Mouse (Mus musculus) intestine, embryonic 14.5 days (tissue): Measurements from ENCODE around the gene Camta1. TPM values are rescaled to one million over a fixed set of nuclear protein-coding genes. Genes with fewer than 3 reads are reported as not detected.

Experiments used
- ATAC-seq: fragments of 200-750 bp; cut with Nextera tagmentation; replicated peaks from 2 replicates; pipeline ENCODE4 v1.8.0; 2017; ENCODE audit warnings: low read depth, moderate number of reproducible peaks, moderate TSS enrichment, moderate library complexity; ENCODE audit not compliant: low FRiP score, low TSS enrichment
- DNase-seq: peaks from one replicate; pipeline ENCODE4 v3.0.0-alpha.2; 2018; ENCODE audit warnings: low spot score
- H3K27ac ChIP-seq: fragments of 300-500 bp; sonication (generic); 2 replicates; pipeline ENCODE4 v1.5.1; 2014; ENCODE audit warnings: low read depth, mild to moderate bottlenecking, control low read depth
- H3K27me3 ChIP-seq: fragments of 300-500 bp; sonication (generic); replicated peaks from 2 replicates; pipeline ENCODE4 v1.6.1; 2014; ENCODE audit warnings: low read length, control low read depth; ENCODE audit not compliant: control insufficient read depth, insufficient read depth
- H3K36me3 ChIP-seq: fragments of 300-500 bp; sonication (generic); 2 replicates; pipeline ENCODE4 v1.6.1; 2014; ENCODE audit warnings: low read length, control low read depth; ENCODE audit not compliant: control insufficient read depth, insufficient read depth
- H3K4me1 ChIP-seq: fragments of 300-500 bp; sonication (generic); replicated peaks from 2 replicates; pipeline ENCODE4 v1.6.1; 2014; ENCODE audit warnings: low read length, control low read depth, mixed read lengths; ENCODE audit not compliant: control insufficient read depth, insufficient read depth
- H3K4me2 ChIP-seq: fragments of 300-500 bp; sonication (generic); 2 replicates; pipeline ENCODE4 v1.6.1; 2014; ENCODE audit warnings: low read length
- H3K4me3 ChIP-seq: fragments of 300-500 bp; sonication (generic); 2 replicates; pipeline ENCODE4 v1.5.1; 2014; ENCODE audit warnings: low read depth, low read length, control low read depth, mixed read lengths
- H3K9ac ChIP-seq: fragments of 300-500 bp; sonication (generic); 2 replicates; pipeline ENCODE4 v1.6.1; 2014; ENCODE audit warnings: mild to moderate bottlenecking, low read length
- H3K9me3 ChIP-seq: fragments of 300-500 bp; sonication (generic); 2 replicates; pipeline ENCODE4 v1.6.1; 2016; ENCODE audit warnings: low read length, control low read depth; ENCODE audit not compliant: control insufficient read depth
- WGBS: fragments of 180-500 bp; shearing (Covaris S2); extraction: QIAGEN DNeasy Blood & Tissue Kit; methylation state at CpG from one replicate; pipeline ENCODE4 v1.1.7; 2014; 5-methylcytosine and 5-hydroxymethylcytosine counted together
- polyA plus RNA-seq: library from polyadenylated mRNA; unstranded; fragments of >200 nt; fragmentation: Nextera tagmentation; extraction: Ambion mirVana; gene quantifications from 2 replicates; pipeline ENCODE4 v1.2.1, GENCODE M21; 2014

Camta1 gene
- polyA plus RNA-seq, 1 experiment from 2014 or later = 88.1 TPM

GRCm38 (mm10) chr4:151057347-151058321, 804.0 kb downstream of the Camta1 start, which contains the start of gene Vamp3:
Gene Vamp3 (minus strand): TSS chr4:151057963.
- Histone ChIP-seq H3K27ac (peak within 1 kb of the TSS; percentile 92), H3K4me1 (no peaks in the 10 kb centered on the region), H3K4me2 (peak within 1 kb of the TSS; percentile 60), H3K36me3 (peaks cover 15% of the 10 kb centered on the region), H3K9me3 (peaks cover 10% of the 10 kb centered on the region; the same call in 1 of the 2 replicates), H3K4me3 (peak within 1 kb of the TSS; percentile 88), H3K27me3 (no peaks in the 10 kb centered on the region), H3K9ac (peak within 1 kb of the TSS; percentile 93)
- ATAC-seq (peak; percentile 98), DNase-seq (peak; percentile 99)
- WGBS = under 1% methylated on average over 108 of the region's 114 CpGs

DNA sequence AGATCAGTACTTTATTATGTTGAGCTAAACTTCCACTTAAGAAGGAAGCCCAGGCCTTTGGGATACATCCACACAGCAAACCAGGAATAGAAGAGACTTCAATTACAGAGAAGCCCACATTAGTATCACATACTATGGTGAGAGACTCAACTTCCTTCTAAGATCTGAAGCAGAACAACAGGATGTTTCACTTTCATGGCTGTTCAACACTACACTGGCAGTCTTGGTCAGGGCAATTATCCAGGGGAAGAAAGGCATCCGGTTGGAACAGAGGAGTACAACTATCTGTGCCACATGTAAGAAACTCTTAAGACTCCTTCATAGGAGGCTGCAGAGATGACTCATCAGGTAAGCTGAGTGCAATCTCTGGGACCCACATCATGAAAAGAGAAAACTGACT, 810.5 kb downstream of the Camta1 start:
- no peak overlapping the region for H3K4me2 ChIP-seq
- no peaks in the 10 kb centered on the region for H3K9me3 ChIP-seq
- no peaks in the 10 kb centered on the region for H3K27me3 ChIP-seq
- no peak overlapping the region for H3K27ac ChIP-seq
- WGBS = 92% methylated on average over 1 of the region's 1 CpGs
- no peak overlapping the region for H3K4me3 ChIP-seq
- ATAC-seq = no peak
- peaks cover 58% of the 10 kb centered on the region for H3K36me3 ChIP-seq
- no peak overlapping the region for H3K9ac ChIP-seq
- H3K4me1 ChIP-seq = no peaks in the 10 kb centered on the region
- DNase-seq = no peak

DNA sequence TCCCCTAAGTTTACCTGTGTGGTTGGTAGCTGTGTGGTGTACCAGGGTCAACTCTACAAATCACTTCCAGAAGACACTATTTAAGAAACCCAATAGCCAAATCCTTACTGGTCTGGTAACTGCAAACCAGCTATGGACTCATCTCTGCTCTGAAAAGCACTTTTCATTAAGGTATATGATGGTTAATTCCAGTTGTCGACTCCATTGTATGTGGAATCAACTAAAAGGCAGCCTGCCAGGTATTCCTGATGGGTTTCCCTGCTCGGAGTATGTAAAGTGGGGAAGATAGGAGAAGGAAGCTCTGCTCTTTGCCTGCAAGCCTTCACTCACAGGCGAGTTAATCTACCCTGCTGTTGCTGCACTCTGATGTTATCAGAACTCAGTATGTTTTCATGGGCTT, 815.2 kb downstream of the Camta1 start:
- no peak for ATAC-seq
- WGBS = 86% methylated on average over 3 of the region's 3 CpGs

DNA sequence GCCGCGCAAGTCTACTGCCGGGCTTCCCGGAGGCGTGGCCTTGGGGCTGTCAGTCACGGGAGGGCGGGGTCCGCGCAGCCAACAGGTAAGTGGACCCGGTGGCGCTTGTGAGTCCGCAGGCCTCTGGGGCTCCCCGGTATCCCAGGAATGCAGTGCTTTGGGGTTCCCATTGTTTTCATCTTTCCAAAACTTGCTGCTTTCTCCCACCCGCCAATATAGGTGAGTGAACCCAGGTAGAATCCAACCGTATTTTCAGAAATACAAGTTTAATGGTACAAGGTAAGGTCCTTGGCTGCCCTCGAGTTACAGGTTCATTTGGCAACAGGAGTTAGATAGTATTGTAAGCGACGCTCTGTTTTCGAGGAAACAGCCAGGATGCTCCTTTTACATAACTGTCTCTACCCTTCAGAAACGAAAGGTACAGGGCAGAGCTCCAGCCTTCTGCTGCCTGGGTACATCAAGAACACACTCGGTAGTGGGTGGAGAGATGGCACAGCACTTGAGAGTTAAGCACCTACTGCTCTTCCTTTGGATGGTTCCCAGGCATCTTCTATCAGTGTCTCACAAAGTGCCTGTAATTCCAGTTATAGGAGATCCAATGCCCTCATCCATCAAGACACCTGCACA, 816.6 kb downstream of the Camta1 start:
- Histone ChIP-seq H3K27ac (no peak overlapping the region), H3K36me3 (peaks cover 27% of the 10 kb centered on the region), H3K9ac (peak overlapping the region; percentile 27), H3K9me3 (no peaks in the 10 kb centered on the region), H3K4me3 (peak overlapping the region; percentile 58), H3K4me1 (peaks cover 3% of the 10 kb centered on the region; the same call in 1 of the 2 replicates), H3K4me2 (peak overlapping the region; percentile 98), H3K27me3 (no peaks in the 10 kb centered on the region)
- ATAC-seq (no peak), DNase-seq (no peak)
- WGBS = 3% methylated on average over 21 of the region's 21 CpGs

More for the DNA sequence above, 815.2 kb downstream of the Camta1 start:
- Histone ChIP-seq H3K36me3 (peaks cover 35% of the 10 kb centered on the region), H3K4me1 (peaks cover 3% of the 10 kb centered on the region; the same call in 1 of the 2 replicates), H3K27me3 (no peaks in the 10 kb centered on the region), H3K4me2 (no peak overlapping the region), H3K9me3 (no peaks in the 10 kb centered on the region), H3K9ac (no peak overlapping the region), H3K27ac (no peak overlapping the region), H3K4me3 (no peak overlapping the region)
- no peak for DNase-seq

DNA sequence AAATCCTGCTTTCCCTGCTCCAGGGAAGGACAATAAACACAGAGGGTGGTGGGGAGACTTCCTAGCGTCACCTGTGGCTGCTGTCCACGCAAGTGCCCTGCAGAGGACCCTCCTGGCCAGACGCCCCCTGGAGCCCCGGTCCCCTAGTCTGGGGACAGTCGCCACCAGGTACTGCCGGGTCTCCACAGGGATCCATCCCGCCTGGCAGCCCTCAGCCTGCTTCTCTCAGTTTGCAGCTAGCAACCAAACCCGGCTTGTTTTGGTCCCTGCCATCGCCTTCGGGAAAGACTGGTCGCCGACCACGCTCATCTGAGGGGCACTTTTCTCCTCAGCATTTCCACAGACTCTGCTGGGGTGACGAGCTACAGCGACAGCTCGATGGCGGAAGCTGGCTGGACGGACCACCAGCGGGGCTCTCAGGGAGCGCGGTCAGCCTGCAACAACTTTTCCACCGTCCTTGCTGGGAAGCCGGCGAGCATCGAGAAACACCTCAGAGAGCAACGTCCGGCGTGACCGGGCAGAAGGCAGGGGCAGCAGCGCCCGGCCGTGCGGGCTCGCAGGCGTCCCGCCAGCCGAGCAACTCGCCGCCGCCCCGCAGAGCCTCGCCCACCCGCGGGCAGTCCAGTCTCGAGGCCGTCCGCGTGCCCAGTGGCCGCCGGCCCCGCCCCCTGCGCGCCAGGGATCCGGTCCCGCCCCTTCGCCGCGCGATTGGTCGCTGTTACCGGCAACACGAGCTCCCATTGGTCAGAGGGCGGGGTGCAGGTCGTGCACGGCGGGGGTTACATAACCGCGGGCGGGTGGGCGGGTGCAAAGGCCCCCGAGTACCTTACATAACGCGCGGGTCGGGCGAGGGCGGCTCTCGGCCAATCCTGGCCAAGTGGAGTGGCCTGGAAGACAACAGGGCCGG, 817.4 kb downstream of the Camta1 start, which contains the start of gene Per3:
Gene Per3 (minus strand): TSS at position 629 of the 907 bp plus-strand sequence.
- H3K4me2 ChIP-seq = peak within 1 kb of the TSS; percentile 98
- under 1% methylated on average over 72 of the region's 79 CpGs for WGBS
- peak within 1 kb of the TSS; percentile 60 for H3K9ac ChIP-seq
- H3K36me3 ChIP-seq = peaks cover 19% of the 10 kb centered on the region
- peak within 1 kb of the TSS; percentile 58 for H3K4me3 ChIP-seq
- H3K27ac ChIP-seq = no peak within 1 kb of the TSS; the same call in 1 of the 2 replicates
- H3K4me1 ChIP-seq = peaks cover 3% of the 10 kb centered on the region; the same call in 1 of the 2 replicates
- DNase-seq (peak; percentile 97), ATAC-seq (peak; percentile 98)
- no peaks in the 10 kb centered on the region for H3K27me3 ChIP-seq
- H3K9me3 ChIP-seq = no peaks in the 10 kb centered on the region

DNA sequence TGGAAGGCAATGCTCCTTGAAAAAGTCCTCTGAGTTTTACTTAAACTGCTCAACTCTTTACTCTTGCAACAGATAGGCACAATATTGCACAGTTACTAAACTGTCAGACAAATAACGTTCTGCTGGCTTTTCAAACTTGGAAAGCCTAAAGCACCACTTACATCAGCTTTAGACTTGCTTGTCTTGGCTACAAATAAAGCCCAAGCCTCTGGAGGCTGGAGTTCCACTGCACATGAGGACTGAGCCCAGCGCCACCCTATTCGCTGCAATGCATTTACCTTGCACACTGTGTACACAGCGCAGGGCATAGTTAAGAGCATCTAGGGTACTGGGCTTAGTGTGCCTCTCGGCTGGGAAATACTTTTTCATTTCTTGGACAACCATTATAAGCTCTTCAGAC, 818.4 kb downstream of the Camta1 start:
- Histone ChIP-seq H3K36me3 (peaks cover 9% of the 10 kb centered on the region), H3K27me3 (no peaks in the 10 kb centered on the region), H3K9me3 (no peaks in the 10 kb centered on the region), H3K4me1 (peaks cover 3% of the 10 kb centered on the region; the same call in 1 of the 2 replicates), H3K27ac (no peak overlapping the region), H3K9ac (peak overlapping the region; percentile 60; the same call in 1 of the 2 replicates), H3K4me2 (peak overlapping the region; percentile 98), H3K4me3 (peak overlapping the region; percentile 58; the same call in 1 of the 2 replicates)
- DNase-seq (no peak), ATAC-seq (no peak)
- WGBS = 47% methylated on average over 5 of the region's 5 CpGs

DNA sequence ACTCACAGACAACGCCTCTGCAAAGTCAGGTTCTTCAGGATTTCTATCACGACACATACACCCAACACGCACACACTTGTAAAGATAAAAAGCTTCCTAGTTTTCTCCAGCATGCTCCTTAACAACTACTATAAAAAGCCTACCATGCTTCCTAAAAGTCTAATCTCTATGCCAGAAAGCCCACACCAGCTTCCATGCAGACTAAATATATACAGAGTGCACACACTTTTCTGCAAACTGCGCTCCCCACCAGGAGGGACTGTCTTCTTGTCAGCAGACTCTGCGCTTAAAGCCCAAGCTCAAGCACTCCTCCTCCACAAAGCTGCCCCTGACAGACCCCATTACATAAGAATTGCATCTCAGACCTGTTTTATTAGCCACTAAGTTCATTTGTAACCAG, 820.2 kb downstream of the Camta1 start:
- no peak overlapping the region for H3K27ac ChIP-seq
- no peaks in the 10 kb centered on the region for H3K36me3 ChIP-seq
- no peak overlapping the region for H3K4me3 ChIP-seq
- peaks cover 3% of the 10 kb centered on the region; the same call in 1 of the 2 replicates for H3K4me1 ChIP-seq
- WGBS = 77% methylated on average over 5 of the region's 5 CpGs
- H3K9ac ChIP-seq = no peak overlapping the region
- DNase-seq (no peak), ATAC-seq (no peak)
- no peaks in the 10 kb centered on the region for H3K9me3 ChIP-seq
- H3K27me3 ChIP-seq = no peaks in the 10 kb centered on the region
- no peak overlapping the region for H3K4me2 ChIP-seq

DNA sequence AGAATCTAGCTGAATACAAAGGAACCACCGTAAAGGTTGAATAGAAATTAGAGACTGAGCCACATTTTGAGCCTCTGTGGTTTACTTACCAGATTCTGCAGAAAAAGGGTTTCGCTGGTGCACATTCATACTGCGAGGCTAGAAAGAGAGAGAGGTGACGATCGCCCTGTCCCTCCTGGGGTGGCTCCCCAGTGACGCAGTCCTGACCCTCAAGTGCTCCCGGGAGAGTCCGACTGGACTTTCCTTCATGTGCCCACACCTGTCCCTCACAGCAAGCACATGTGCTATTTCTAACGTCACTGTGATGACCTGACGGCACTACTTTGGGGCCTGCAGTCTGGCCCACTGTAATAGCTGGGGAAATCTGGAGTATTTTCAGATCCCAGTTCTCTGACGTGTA, 823.9 kb downstream of the Camta1 start:
- no peak overlapping the region for H3K4me2 ChIP-seq

More for the DNA sequence above, 823.9 kb downstream of the Camta1 start:
- Histone ChIP-seq H3K27me3 (no peaks in the 10 kb centered on the region), H3K4me3 (no peak overlapping the region), H3K27ac (no peak overlapping the region), H3K4me1 (no peaks in the 10 kb centered on the region), H3K9ac (no peak overlapping the region), H3K9me3 (no peaks in the 10 kb centered on the region), H3K36me3 (no peaks in the 10 kb centered on the region)
- ATAC-seq (no peak), DNase-seq (no peak)
- WGBS = 91% methylated on average over 11 of the region's 11 CpGs
